Mouse (Mus musculus) layer of hippocampus, adult 9-11 months (tissue): ENCODE results near the gene Rnf150.

Source experiments
- DNase-seq: peaks from one replicate; pipeline ENCODE4 v3.0.0; 2022

Rnf150 gene

DNA sequence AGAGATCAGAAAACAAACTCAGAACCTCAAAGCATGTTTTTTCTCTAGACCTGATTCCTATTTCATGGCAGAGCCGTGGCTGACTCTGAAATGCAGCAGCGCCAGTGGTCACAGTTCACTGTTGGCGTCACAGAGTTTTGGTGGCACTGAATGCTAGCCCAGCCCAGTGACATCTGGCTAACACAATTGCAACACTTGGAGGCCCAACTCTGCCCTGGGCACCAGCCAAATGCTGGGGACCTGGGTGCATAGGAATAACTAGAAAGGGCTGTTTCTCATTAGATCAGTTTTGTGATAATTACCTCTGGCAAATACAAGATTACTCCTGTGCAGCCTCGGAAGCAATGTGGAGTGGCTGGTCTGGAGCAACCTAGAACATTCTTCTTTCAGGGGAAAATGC is 31.9 kb downstream of the Rnf150 start:
- DNase-seq = no peak

DNA sequence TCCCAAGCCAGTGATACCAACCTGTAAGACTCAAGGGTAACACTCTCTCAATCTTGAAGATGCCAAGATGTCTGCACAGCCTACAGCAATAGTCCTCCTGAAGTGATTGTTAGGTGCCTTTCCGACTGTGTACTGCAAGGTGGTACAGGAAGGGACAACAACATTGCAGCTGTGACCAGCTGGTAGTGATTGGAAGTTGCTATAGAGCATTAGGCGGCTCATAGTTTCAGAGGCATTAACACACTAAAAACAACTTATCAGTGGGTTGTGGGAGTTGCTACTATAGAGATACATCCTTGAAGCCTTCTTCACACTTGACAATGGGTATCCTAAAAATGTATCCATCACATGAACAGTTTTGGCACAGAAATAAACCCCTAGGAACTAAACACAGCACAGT is 33.6 kb downstream of the Rnf150 start:
- DNase-seq = no peak

GRCm38 (mm10) chr8:82897628-82898458 is 34.7 kb downstream of the Rnf150 start:
- DNase-seq = no peak

DNA sequence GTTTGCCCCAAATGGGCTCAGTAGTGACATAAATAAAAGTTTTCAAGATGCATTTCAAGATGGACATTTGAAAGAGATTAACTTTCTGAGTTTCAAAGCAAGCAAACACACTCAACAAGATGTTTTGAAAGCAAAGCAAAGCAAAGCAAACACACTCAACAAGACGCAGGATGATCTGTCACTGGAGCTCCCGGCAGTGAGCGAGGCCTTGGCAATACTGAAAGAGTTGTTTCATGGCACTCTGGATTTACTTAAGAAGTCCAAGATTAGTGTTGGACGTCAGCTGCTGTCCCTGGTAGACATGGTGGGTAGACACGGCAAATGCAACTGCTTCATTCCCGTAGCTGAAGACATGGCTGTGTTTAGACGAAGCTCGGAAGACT is 35.3 kb downstream of the Rnf150 start:
- DNase-seq = no peak

- DNase-seq = no peak
Observed at GRCm38 (mm10) chr8:82900958-82901357, 37.8 kb downstream of the Rnf150 start.

DNA sequence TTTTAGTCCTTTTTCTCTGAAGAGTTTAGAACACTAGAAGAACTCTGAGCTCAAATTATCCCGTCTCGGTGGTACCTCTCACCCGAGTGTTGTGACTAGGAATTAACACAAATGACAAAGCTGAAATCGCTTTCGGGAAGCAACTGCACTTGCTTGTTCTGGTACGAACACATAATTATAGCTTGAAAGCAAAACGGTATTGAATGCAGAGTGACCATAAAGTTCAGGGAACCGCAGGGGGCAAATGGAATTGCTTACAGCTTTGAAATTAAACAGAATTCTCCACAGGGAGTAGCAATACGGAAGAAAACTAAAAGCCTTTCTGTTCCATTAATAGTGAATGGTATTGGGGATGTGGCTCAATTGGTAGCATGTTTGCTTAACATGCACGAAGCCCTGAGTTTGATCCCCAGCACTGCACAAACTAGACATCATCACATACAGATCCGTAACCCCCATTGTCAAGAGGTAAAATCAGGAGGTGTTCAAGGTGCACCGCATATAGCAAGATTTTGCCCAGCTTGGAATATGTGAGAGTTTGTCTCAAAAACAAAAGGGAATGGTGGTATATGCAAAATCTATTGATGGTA is 38.5 kb downstream of the Rnf150 start:
- no peak for DNase-seq

DNA sequence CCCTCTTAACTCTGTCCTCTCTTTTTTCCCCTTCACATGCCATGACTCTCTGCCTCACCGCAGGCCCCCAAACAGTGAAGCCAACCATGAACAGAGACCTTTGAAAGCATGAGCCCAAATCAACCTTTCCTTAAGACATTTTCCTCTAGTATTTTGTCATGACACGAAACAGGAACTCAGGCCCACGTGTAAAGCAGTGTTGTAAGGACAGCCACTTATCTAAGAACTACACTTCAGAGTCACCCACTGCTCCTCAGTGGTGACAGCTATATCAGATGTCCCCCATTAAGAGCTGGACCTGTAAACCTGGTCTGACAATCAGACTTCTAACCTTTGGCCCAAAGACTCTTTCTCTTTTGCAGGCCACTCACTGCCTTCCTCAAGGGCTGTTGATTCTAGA is 40.3 kb downstream of the Rnf150 start:
- DNase-seq = no peak

- DNase-seq = no peak
Observed at GRCm38 (mm10) chr8:82907271-82907670, 44.1 kb downstream of the Rnf150 start.

DNA sequence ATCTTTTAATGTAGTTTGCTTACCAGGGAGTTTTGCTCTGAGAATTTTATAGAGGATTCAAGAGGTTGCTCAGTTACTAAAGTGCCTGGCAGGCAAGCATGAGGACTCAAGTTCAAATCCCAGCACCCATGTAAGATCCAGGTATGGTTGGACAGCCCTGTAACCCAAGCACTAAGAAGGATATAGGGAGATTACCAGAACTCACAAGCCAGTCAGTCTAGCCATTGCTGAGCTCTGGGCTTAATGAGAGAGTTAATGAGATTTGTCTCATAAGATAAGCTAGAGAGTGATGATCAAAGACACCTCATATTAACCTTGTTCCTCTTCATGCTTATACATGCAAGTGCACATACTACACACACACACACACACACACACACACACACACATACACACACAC is 48.3 kb downstream of the Rnf150 start:
- DNase-seq = no peak

- no peak for DNase-seq
Observed at GRCm38 (mm10) chr8:82912282-82912681, 49.1 kb downstream of the Rnf150 start.

DNA sequence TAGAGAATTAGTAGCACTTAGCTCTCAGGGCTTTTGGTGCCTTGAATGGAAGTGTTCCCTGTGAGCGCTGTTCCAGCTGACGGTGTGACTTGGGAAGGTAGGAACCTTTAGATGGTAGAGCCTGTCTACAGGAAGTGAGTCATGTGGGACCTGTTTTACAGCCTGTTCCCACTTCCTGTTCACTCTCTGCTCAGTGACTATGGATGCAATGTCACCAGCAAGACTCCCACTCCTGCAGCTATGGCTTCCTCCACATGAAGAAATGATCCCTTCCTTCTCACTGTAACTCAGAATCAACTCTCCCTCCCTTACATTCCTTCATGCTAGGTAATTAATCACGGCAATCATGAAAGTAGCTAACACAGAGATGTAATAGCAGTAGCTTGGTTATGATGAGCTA is 51.4 kb downstream of the Rnf150 start:
- no peak for DNase-seq

- no peak for DNase-seq
Observed at GRCm38 (mm10) chr8:82916851-82917539, 53.8 kb downstream of the Rnf150 start.

GRCm38 (mm10) chr8:82917540-82918316 is 54.6 kb downstream of the Rnf150 start:
- DNase-seq = no peak

- no peak for DNase-seq
Observed at GRCm38 (mm10) chr8:82919676-82920075, 56.5 kb downstream of the Rnf150 start.

DNA sequence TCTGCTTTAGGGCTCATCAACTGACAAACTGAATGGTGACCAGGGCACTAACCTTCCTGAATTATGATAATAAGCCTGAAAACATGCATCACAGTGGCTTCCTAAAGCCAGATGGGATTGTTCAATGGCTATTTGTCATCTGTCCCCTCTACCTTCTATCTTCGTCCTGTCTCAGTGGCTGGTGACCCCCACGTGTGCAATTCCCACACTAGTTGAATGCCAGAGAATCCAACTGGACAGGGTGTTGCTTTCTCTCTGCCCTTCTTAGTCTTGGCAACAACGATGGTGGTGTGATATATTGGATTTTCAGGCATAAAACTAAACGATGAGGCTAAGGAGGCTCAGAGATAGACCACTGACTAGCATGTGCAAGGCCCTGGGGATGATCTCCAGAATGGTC is 57.0 kb downstream of the Rnf150 start:
- DNase-seq = no peak

DNA sequence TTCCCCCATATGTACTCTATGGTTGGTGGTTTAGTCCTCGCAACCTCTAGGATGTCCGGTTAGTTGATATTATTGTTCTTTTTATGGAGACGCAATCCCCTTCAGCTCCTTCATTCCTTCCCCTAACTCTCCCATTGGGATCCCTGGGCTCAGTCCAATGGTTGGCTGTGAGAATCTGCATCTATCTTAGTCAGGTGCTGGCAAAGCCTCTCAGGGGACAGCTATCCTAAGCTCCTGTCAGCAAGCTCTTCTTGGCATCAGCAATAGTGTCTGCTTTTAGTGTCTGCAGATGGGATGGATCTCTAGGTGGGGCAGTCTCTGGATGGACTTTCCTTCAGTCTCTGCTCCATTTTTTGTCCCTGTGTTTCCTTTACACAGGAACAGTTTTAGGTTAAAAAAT is 62.1 kb downstream of the Rnf150 start:
- no peak for DNase-seq

GRCm38 (mm10) chr8:82926518-82926917 is 63.4 kb downstream of the Rnf150 start:
- no peak for DNase-seq

DNA sequence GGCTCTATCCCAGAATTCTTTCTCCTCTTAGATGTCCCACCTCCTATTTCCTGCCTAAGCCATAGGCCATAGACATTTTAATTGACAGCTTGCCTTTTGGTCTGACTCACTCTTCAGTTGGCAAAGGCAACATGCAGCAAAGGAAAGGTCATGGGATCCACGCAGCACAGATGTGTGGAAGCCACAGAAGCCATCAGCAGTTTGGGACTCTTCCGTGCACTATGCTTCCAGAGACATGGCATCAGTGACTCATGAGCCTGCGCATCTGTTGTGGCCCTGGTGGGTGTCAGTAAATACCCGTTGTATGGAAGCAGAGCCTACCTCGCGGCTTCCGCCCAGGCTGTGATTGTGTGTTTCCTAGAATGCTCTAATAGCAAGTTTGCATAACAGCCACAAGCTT is 68.4 kb downstream of the Rnf150 start:
- peak; percentile 29 for DNase-seq

DNA sequence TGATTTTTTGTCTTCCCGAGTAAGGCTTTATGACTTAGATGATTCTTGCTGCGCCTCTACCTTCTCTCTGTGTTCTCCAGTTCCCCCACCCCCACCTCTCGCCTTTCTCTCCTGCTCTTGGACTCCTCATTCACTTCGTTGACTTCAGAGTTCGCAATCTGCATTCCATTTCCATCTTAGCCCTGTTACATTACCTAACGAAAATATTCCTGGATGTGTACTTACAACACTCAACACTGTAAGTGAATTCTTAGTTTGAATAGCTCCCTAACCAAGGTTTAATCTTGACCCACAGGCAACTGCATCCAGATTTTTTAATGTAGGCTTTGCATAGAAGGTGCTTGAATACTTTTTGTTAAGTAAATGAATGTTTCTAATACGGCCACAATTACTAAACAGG is 73.0 kb downstream of the Rnf150 start:
- no peak for DNase-seq

DNA sequence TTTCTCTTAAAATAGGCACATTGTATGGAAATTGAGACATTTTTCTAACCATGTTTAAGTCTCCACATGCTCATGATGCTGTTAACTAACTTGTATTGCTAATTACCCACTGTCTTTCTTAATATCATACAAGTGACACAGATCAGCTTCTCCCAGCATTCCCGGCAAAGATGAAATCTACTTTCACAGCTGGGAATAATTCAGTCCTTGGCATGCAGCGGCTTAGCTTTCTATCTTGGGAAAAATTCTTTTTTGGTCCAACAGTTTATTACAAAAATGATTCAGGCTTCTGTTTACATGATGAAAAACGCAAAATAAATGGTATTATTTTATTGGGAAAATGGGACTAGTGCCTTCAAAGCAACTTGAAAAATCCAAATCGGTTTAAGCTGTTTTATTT is 73.7 kb downstream of the Rnf150 start:
- DNase-seq = no peak

DNA sequence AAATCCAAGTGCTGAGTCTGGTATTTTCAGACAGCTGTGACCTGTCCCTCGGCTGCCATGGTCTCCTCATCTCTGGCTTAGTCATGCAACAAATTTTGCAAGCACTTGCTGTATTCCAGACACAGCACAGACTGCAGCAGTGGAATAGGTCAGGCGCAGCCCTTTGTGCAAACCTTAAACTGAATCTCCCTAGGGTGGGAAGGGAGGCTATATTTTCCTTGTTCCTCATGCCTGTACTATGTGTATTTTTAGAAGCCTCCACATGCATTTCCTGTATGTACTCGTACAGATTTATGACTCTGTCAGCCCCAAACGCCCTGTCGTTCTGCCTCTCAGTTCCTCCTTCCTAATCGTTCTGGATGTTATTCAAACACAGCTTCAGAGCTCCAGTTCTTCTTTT is 76.8 kb downstream of the Rnf150 start:
- DNase-seq = peak; percentile 37

GRCm38 (mm10) chr8:82943223-82944006 is 80.3 kb downstream of the Rnf150 start:
- no peak for DNase-seq

- DNase-seq = no peak
Observed at GRCm38 (mm10) chr8:82945867-82946266, 82.7 kb downstream of the Rnf150 start.
